Mouse (Mus musculus) heart, adult 2 months (tissue): ENCODE results near the gene Lmbr1l.

Experiments
- CTCF ChIP-seq: fragments of 200-600 bp; IDR thresholded peaks from 2 replicates; pipeline ENCODE4 v1.8.1; 2022; ENCODE audit warnings: antibody characterized with exemption, mild to moderate bottlenecking, moderate library complexity
- EP300 ChIP-seq: fragments of 200-500 bp; IDR thresholded peaks from 2 replicates; pipeline ENCODE4 v1.6.1; 2011; ENCODE audit warnings: low read depth, low read length, control low read depth; ENCODE audit not compliant: insufficient read depth
- POLR2A ChIP-seq: fragments of 200-500 bp; IDR thresholded peaks from 2 replicates; pipeline ENCODE4 v1.6.1; 2011; ENCODE audit warnings: mild to moderate bottlenecking, low read depth, low read length, control low read depth; ENCODE audit not compliant: insufficient read depth

DNA sequence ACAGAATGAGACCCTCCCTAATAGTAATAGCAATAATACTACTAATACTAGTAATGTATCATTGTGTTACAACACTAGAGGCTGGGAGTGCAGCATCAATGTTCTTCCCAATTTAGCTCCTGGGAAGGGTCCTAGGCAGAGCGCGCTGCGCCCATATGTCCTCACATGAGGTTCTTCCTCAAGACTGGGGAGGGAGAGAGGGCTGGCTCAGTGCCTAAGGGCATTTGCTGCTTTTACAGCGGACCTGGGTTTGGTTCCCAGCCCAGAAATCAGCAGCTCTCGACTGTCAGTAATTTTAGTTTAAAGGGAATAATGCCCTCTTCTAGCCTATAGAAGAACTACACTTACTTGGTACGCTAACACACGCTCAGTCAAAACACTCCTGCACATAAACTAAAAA lies 30.5 kb downstream of the Lmbr1l start:
- TF ChIP-seq CTCF (no peak), POLR2A (no peak), EP300 (no peak)
